In the genomic region with DNA sequence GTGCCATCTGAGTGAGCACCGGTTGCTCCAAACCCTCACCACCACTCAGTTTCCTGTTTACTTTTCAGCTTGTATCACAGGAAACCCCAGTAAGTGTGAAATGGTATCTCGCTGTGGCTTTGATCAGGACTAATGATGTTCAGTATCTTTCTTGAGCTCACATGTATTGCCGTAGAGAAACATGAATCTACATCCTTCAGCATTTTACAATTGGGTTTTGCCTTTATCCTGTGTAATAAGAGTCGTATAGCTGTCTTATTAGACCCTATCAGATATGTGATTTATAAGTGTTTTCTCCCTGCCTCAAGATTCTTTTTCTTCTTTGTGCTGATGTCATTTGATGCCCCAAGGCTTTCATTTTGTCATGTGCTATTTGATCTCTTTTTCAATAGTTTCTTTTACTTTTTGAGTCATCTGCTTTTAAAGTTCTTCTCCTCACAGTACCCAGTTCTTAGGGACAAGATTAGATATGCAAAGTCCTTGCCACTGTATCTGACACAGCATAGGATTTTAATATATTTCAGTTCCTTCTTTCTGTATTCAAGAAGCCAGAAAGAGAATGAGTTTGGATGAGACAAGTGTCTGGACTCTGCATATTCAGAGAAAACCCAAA, we compare ENCODE assay signal across 23 mouse cellular contexts.
A peak's percentile ranks its signal among the peaks of the same experiment; 100 is the strongest.
DNase-seq lines count a peak whose midpoint lies in the region; ATAC-seq and TF ChIP-seq lines count a peak whose summit lies in the region.
"Had no signal": no experiment of that assay in that cellular context is flagged by ENCODE, and none has a peak within 500 bp of the region (broad histone marks: within the 10 kb centered on the region; RNA-seq: fewer than 3 reads in every experiment).

No protein-coding gene starts in this region.

- H3K4me2 ChIP-seq in intestine, embryonic 15.5 days (replicated peaks) = no peak overlapping the region
- H3K4me2 ChIP-seq: heart, embryonic 15.5 days; limb, embryonic 15.5 days; midbrain, embryonic 13.5 days; neural tube, embryonic 15.5 days had no signal

- H3K9ac ChIP-seq in intestine, embryonic 15.5 days = no peak overlapping the region
- H3K9ac ChIP-seq: heart, embryonic 15.5 days; limb, embryonic 15.5 days; liver, postnatal 0 days; midbrain, embryonic 13.5 days; neural tube, embryonic 15.5 days had no signal

- no peak for ATAC-seq in intestine, embryonic 15.5 days
- ATAC-seq: hindbrain, embryonic 16.5 days; liver, postnatal 0 days; midbrain, embryonic 13.5 days had no signal

- H3K9me3 ChIP-seq in intestine, embryonic 15.5 days = no peaks in the 10 kb centered on the region
- H3K9me3 ChIP-seq: heart, embryonic 15.5 days; limb, embryonic 15.5 days; midbrain, embryonic 13.5 days; neural tube, embryonic 15.5 days had no signal

- no peaks in the 10 kb centered on the region for H3K36me3 ChIP-seq in intestine, embryonic 15.5 days
- H3K36me3 ChIP-seq: heart, embryonic 15.5 days; limb, embryonic 15.5 days; midbrain, embryonic 13.5 days; neural tube, embryonic 15.5 days had no signal

- TF ChIP-seq POLR2A in lung, adult 2 months (IDR thresholded peaks at IDR 0.05; ENCODE audit: borderline replicate concordance, extremely low read depth, low read depth, low read length) = no peak

- H3K4me3 ChIP-seq in lung, adult 2 months (replicated peaks; ENCODE audit: extremely low read depth, low read depth, low read length) = no peak overlapping the region
- no peak overlapping the region for H3K4me3 ChIP-seq in intestine, embryonic 15.5 days (replicated peaks)
- H3K4me3 ChIP-seq: heart, adult 2 months; heart, embryonic 15.5 days; limb, embryonic 15.5 days; midbrain, embryonic 13.5 days; neural tube, embryonic 15.5 days had no signal

- no peak overlapping the region for H3K27ac ChIP-seq in intestine, embryonic 15.5 days
- H3K27ac ChIP-seq: heart, adult 2 months; heart, embryonic 15.5 days; limb, embryonic 15.5 days; macrophage; midbrain, embryonic 13.5 days; neural tube, embryonic 15.5 days had no signal

- no peaks in the 10 kb centered on the region for H3K27me3 ChIP-seq in intestine, embryonic 15.5 days (replicated peaks)
- H3K27me3 ChIP-seq: limb, embryonic 15.5 days; neural tube, embryonic 15.5 days had no signal

- no peak for TF ChIP-seq CTCF in lung, adult 2 months (IDR thresholded peaks at IDR 0.05; ENCODE audit: insufficient read depth, low read length)

- WGBS in lung, adult 2 months = 33% methylated on average over 4 of the region's 4 CpGs
- 43% methylated on average over 4 of the region's 4 CpGs for WGBS in intestine, embryonic 15.5 days

- peak; percentile 13 for DNase-seq in lung, postnatal 36 days
- DNase-seq in lung, adult 2 months = no peak
- peak; percentile 56 to 57 for DNase-seq in CD8-positive naive resting alpha-beta T cell, adult 2 months (ENCODE audit: low read depth in 2 of 2, low spot score in 2 of 2)
- peak; percentile 84 for DNase-seq in naive thymus-derived CD4-positive, alpha-beta T cell, adult 2 months (ENCODE audit: low read depth)
- DNase-seq in thymus, postnatal 25 days = peak; percentile 21
- no peak for DNase-seq in layer of hippocampus, postnatal 36 days
- no peak for DNase-seq in gastrocnemius, adult 8-10 months (ENCODE audit: low spot score in 2 of 2)
- DNase-seq: adrenal gland, postnatal 36 days; cerebellum, adult 11-12 months; cerebellum, postnatal 25 days; gastrocnemius, postnatal 14 days; heart, adult 2 months; heart, postnatal 4 days; kidney, adult 2 months; kidney, postnatal 10 days; liver, postnatal 0 days had no signal

- no peaks in the 10 kb centered on the region for H3K4me1 ChIP-seq in lung, adult 2 months (ENCODE audit: control insufficient read depth, insufficient read depth, low read length)
- no peaks in the 10 kb centered on the region for H3K4me1 ChIP-seq in intestine, embryonic 15.5 days (replicated peaks)
- H3K4me1 ChIP-seq: heart, embryonic 15.5 days; neural tube, embryonic 15.5 days had no signal

Comparison
In these comparisons a context has a peak if more than half of its experiments do, and no peak if none do; other contexts are left out.
1. DNase-seq: peak in lung, postnatal 36 days (single experiment), CD8-positive naive resting alpha-beta T cell, adult 2 months (2 of 2), naive thymus-derived CD4-positive, alpha-beta T cell, adult 2 months (single experiment) and thymus, postnatal 25 days (single experiment); none in lung, adult 2 months (single experiment), layer of hippocampus, postnatal 36 days (0 of 2) and gastrocnemius, adult 8-10 months (0 of 2).